In the genomic region with DNA sequence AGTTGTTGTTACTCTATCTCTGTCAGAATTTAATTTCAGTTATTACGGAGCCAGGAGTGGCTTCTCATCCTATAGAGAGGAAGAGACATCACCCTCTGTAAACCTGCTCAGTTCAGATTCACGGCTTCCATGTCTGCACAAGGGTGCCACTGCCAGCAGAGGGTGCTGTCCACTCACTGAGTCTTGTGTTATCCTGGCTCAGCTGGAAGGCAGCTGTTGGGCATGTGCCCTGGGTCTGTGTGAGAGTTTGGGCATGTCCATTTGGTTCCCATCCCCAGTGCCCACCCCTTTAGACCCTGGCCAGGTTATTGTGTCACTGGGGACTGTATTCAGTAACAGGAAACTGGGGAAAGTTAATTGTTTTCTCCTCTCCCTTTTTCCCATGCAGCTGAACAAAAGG, we compare ENCODE assay signal across 8 mouse cellular contexts. TPM values are rescaled to one million over a fixed set of nuclear protein-coding genes. Genes with fewer than 3 reads are reported as not detected.
DNase-seq lines count a peak whose midpoint lies in the region; ATAC-seq lines count a peak whose summit lies in the region.

No protein-coding gene starts in this region.

- ATAC-seq in liver, embryonic 16.5 days (ENCODE audit: low read depth): peak; percentile 37; the same call in 1 of the 2 replicates

- no peak overlapping the region for H3K27ac ChIP-seq in embryonic facial prominence, embryonic 10.5 days (replicated peaks)
- H3K27ac ChIP-seq in heart, embryonic 10.5 days: no peak overlapping the region
- H3K27ac ChIP-seq in liver, embryonic 16.5 days (ENCODE audit: low read length): no peak overlapping the region

- no peak overlapping the region for H3K4me3 ChIP-seq in embryonic facial prominence, embryonic 10.5 days
- H3K4me3 ChIP-seq in heart, embryonic 10.5 days: no peak overlapping the region
- no peak overlapping the region for H3K4me3 ChIP-seq in liver, embryonic 16.5 days (ENCODE audit: low read depth, low read length)

- no peak overlapping the region for H3K9ac ChIP-seq in liver, embryonic 16.5 days (ENCODE audit: low read depth, low read length)

- peak; percentile 69 for DNase-seq in CD4-positive helper T cell, adult 2 months (ENCODE audit: low read depth, low spot score)
- peak; percentile 79 for DNase-seq in adrenal gland, adult 2 months
- peak; percentile 80 for DNase-seq in embryonic facial prominence, embryonic 10.5 days (ENCODE audit: low spot score)
- peak; percentile 80 for DNase-seq in heart, embryonic 10.5 days (ENCODE audit: low spot score)
- DNase-seq in kidney, postnatal 36 days: peak; percentile 73 to 91
- DNase-seq in ovary, postnatal 14 days (ENCODE audit: low spot score): peak; percentile 76
- peak; percentile 79 for DNase-seq in thymus, postnatal 0 days (ENCODE audit: low spot score)

- no peaks in the 10 kb centered on the region for H3K27me3 ChIP-seq in embryonic facial prominence, embryonic 10.5 days (replicated peaks; ENCODE audit: low read depth, poor library complexity, severe bottlenecking)
- H3K27me3 ChIP-seq in heart, embryonic 10.5 days (ENCODE audit: insufficient read depth, poor library complexity, severe bottlenecking): no peaks in the 10 kb centered on the region
- H3K27me3 ChIP-seq in liver, embryonic 16.5 days (ENCODE audit: control insufficient read depth, insufficient read depth, low read depth, low read length): no peaks in the 10 kb centered on the region

- H3K4me1 ChIP-seq in embryonic facial prominence, embryonic 10.5 days: no peaks in the 10 kb centered on the region; the same call in 1 of the 2 replicates
- H3K4me1 ChIP-seq in heart, embryonic 10.5 days: no peaks in the 10 kb centered on the region
- no peaks in the 10 kb centered on the region for H3K4me1 ChIP-seq in liver, embryonic 16.5 days (ENCODE audit: control insufficient read depth, low read depth, low read length)

- no peaks in the 10 kb centered on the region for H3K9me3 ChIP-seq in embryonic facial prominence, embryonic 10.5 days
- H3K9me3 ChIP-seq in heart, embryonic 10.5 days: no peaks in the 10 kb centered on the region
- no peaks in the 10 kb centered on the region for H3K9me3 ChIP-seq in liver, embryonic 16.5 days (replicated peaks; ENCODE audit: control insufficient read depth, low read length)

- H3K4me2 ChIP-seq in liver, embryonic 16.5 days (ENCODE audit: low read depth, low read length): no peak overlapping the region

- H3K36me3 ChIP-seq in embryonic facial prominence, embryonic 10.5 days (replicated peaks): peaks cover 28% of the 10 kb centered on the region
- H3K36me3 ChIP-seq in heart, embryonic 10.5 days: peaks cover 10% of the 10 kb centered on the region
- no peaks in the 10 kb centered on the region for H3K36me3 ChIP-seq in liver, embryonic 16.5 days (ENCODE audit: control insufficient read depth, insufficient read depth)

- WGBS in embryonic facial prominence, embryonic 10.5 days: 49% methylated on average over 2 of the region's 2 CpGs
- WGBS in heart, embryonic 10.5 days: 37% methylated on average over 2 of the region's 2 CpGs
- WGBS in liver, embryonic 16.5 days (ENCODE audit: insufficient replicate concordance): 23% methylated on average over 2 of the region's 2 CpGs

RNA-seq across cellular contexts. Expression of a gene that starts 55.7 kb away (rescaled TPM):
- total RNA-seq in adrenal gland, adult 2 months (2021): 10 to 100 TPM; 55.7 to 62.8 TPM
- 2.4 and 5.2 TPM in 2 replicates for polyA plus RNA-seq in adrenal gland, adult 2 months (2012; rRNA removed)
- 15.4 and 17.7 TPM in 2 replicates for polyA plus RNA-seq in embryonic facial prominence, embryonic 10.5 days (2016; fragmentation: Nextera tagmentation; extraction: Ambion mirVana)
- polyA plus RNA-seq in heart, embryonic 10.5 days (2016; fragmentation: Nextera tagmentation; extraction: Ambion mirVana): 16.9 and 17.0 TPM in 2 replicates
- 4.6 and 5.1 TPM in 2 replicates for polyA plus RNA-seq in liver, embryonic 16.5 days (2015; fragmentation: Nextera tagmentation; extraction: Ambion mirVana)
- polyA plus RNA-seq in thymus, postnatal 0 days (2015; fragmentation: Nextera tagmentation; extraction: Ambion mirVana): 9.7 and 12.5 TPM in 2 replicates

RNA-seq across cellular contexts. Expression of a gene that starts 55.8 kb away (rescaled TPM):
- total RNA-seq in adrenal gland, adult 2 months (2021): 10 to 100 TPM; 19.7 to 20.9 TPM
- 27.8 and 32.6 TPM in 2 replicates for polyA plus RNA-seq in adrenal gland, adult 2 months (2012; rRNA removed)
- 19.5 and 21.0 TPM in 2 replicates for polyA plus RNA-seq in embryonic facial prominence, embryonic 10.5 days (2016; fragmentation: Nextera tagmentation; extraction: Ambion mirVana)
- 11.8 and 14.0 TPM in 2 replicates for polyA plus RNA-seq in heart, embryonic 10.5 days (2016; fragmentation: Nextera tagmentation; extraction: Ambion mirVana)
- polyA plus RNA-seq in liver, embryonic 16.5 days (2015; fragmentation: Nextera tagmentation; extraction: Ambion mirVana): 5.1 and 5.5 TPM in 2 replicates
- polyA plus RNA-seq in thymus, postnatal 0 days (2015; fragmentation: Nextera tagmentation; extraction: Ambion mirVana): 14.4 and 15.8 TPM in 2 replicates
